Comparison of ENCODE assay signal across 15 mouse cellular contexts in the genomic region with DNA sequence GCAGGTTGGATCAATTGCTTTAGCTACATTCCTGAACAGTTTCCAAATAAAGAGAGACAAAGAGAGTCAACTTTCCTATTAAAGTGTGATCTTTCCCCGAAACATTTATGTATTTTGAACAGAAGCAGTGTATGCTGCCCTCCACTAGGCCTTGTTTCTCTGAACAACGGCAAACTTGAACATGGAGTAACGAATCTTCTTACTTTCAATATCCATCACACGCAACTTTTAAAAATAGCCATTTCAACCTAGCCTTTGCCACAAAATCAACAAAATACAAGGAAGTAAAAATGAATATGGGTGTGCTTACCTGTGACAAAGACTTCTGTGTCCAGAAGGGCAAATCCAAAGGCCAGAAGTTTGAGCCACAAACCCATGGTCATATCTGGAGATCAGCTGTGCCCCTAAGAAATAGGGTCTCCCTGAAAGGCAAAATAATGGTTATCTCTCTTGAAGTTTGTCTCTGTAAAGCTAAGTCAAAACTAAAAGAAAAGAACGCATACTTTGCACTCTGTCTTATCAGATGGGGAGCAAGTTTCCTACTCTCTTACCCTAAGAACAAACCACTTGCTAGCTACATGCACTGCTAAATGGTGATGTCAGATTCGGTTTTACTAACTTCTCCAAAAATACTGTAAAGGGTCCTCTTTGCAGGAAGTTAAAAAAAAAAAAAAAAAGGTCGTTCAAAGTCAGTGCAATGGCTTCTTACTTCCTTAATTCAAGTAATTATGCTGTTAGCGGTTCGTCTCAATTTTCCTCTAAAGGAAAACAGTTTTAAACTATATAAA. TPM values are rescaled to one million over a fixed set of nuclear protein-coding genes. Genes with fewer than 3 reads are reported as not detected.
DNase-seq lines count a peak whose midpoint lies in the region; ATAC-seq lines count a peak whose summit lies in the region.
"Had no signal": no experiment of that assay in that cellular context is flagged by ENCODE, and none has a peak within 500 bp of the region (broad histone marks: within the 10 kb centered on the region; RNA-seq: fewer than 3 reads in every experiment).

No protein-coding gene starts in this region.

- H3K4me1 ChIP-seq in heart, embryonic 16.5 days (ENCODE audit: control insufficient read depth, insufficient read depth, low read length), result no peaks in the 10 kb centered on the region
- no peaks in the 10 kb centered on the region for H3K4me1 ChIP-seq in brown adipose tissue, adult 24 weeks (ENCODE audit: control insufficient read depth, insufficient read depth, insufficient read length, low read length)
- peaks cover 18% of the 10 kb centered on the region for H3K4me1 ChIP-seq in megakaryocyte, embryonic 14.5 days
- H3K4me1 ChIP-seq in intestine, embryonic 16.5 days (ENCODE audit: control insufficient read depth, insufficient read depth, low read length), result no peaks in the 10 kb centered on the region
- H3K4me1 ChIP-seq: heart, embryonic 12.5 days; neural tube, embryonic 13.5 days had no signal

- no peaks in the 10 kb centered on the region for H3K36me3 ChIP-seq in heart, embryonic 16.5 days (ENCODE audit: control insufficient read depth, insufficient read depth)
- no peaks in the 10 kb centered on the region for H3K36me3 ChIP-seq in megakaryocyte, embryonic 14.5 days (replicated peaks; ENCODE audit: low read length)
- no peaks in the 10 kb centered on the region for H3K36me3 ChIP-seq in intestine, embryonic 16.5 days (ENCODE audit: control insufficient read depth, insufficient read depth, low read length)
- H3K36me3 ChIP-seq: heart, embryonic 12.5 days; neural tube, embryonic 13.5 days had no signal

- 0 out of 2 replicates have a peak overlapping the region, but pooled peaks have one; percentile 24 for H3K27ac ChIP-seq in heart, embryonic 16.5 days (ENCODE audit: low read length)
- H3K27ac ChIP-seq in brown adipose tissue, adult 24 weeks (replicated peaks; ENCODE audit: low read depth, low read length), result peak overlapping the region; percentile 56
- H3K27ac ChIP-seq in intestine, embryonic 16.5 days (ENCODE audit: low read length), result no peak overlapping the region
- H3K27ac ChIP-seq: left cerebral cortex, adult 2 months; neural tube, embryonic 13.5 days had no signal

- ATAC-seq in heart, embryonic 16.5 days (replicated peaks; ENCODE audit: extremely low read depth, insufficient read depth, low FRiP score), result no peak
- ATAC-seq in intestine, embryonic 16.5 days, result no peak
- ATAC-seq: forebrain, embryonic 16.5 days had no signal

- H3K27me3 ChIP-seq in heart, embryonic 16.5 days (ENCODE audit: control insufficient read depth, insufficient read depth, low read length), result no peaks in the 10 kb centered on the region
- no peaks in the 10 kb centered on the region for H3K27me3 ChIP-seq in megakaryocyte, embryonic 14.5 days (replicated peaks)
- H3K27me3 ChIP-seq in intestine, embryonic 16.5 days (replicated peaks; ENCODE audit: control insufficient read depth, insufficient read depth, low read length), result no peaks in the 10 kb centered on the region
- H3K27me3 ChIP-seq: heart, embryonic 12.5 days; neural tube, embryonic 13.5 days had no signal

- DNase-seq in heart, postnatal 36 days, result no peak
- peak; percentile 87 for DNase-seq in A20 (ENCODE audit: low read depth, low spot score)
- DNase-seq in yolk sac, embryonic 10.5 days (ENCODE audit: low spot score), result no peak
- DNase-seq in gastrocnemius, adult 18-20 months (ENCODE audit: low spot score), result no peak
- DNase-seq: cerebellum, adult 2 months; kidney, adult 2 months; right cerebral cortex, postnatal 14 days had no signal

- no peaks in the 10 kb centered on the region for H3K9me3 ChIP-seq in heart, embryonic 16.5 days (replicated peaks; ENCODE audit: control insufficient read depth, low read length)
- no peaks in the 10 kb centered on the region for H3K9me3 ChIP-seq in megakaryocyte, embryonic 14.5 days
- no peaks in the 10 kb centered on the region for H3K9me3 ChIP-seq in intestine, embryonic 16.5 days (ENCODE audit: control insufficient read depth, low read length)
- H3K9me3 ChIP-seq: heart, embryonic 12.5 days; neural tube, embryonic 13.5 days had no signal

- H3K4me3 ChIP-seq in heart, embryonic 16.5 days (ENCODE audit: low read length), result peak overlapping the region; percentile 40
- peak overlapping the region; percentile 47 for H3K4me3 ChIP-seq in brown adipose tissue, adult 24 weeks (ENCODE audit: insufficient read depth, low read depth, low read length)
- peak overlapping the region; percentile 89 for H3K4me3 ChIP-seq in megakaryocyte, embryonic 14.5 days (replicated peaks)
- no peak overlapping the region for H3K4me3 ChIP-seq in intestine, embryonic 16.5 days (ENCODE audit: low read length)
- H3K4me3 ChIP-seq: heart, embryonic 12.5 days; left cerebral cortex, adult 2 months; neural tube, embryonic 13.5 days had no signal

- no peak overlapping the region for H3K4me2 ChIP-seq in heart, embryonic 16.5 days (ENCODE audit: low read depth, low read length)
- no peak overlapping the region for H3K4me2 ChIP-seq in intestine, embryonic 16.5 days (ENCODE audit: low read depth, low read length)
- H3K4me2 ChIP-seq: heart, embryonic 12.5 days; neural tube, embryonic 13.5 days had no signal

- intact Hi-C loops in heart, postnatal 36 days (cut with DNase I), result no loop called here

- H3K9ac ChIP-seq in heart, embryonic 16.5 days (ENCODE audit: low read length), result peak overlapping the region; percentile 18; the same call in 1 of the 2 replicates
- no peak overlapping the region for H3K9ac ChIP-seq in intestine, embryonic 16.5 days (ENCODE audit: low read depth, low read length)
- H3K9ac ChIP-seq: heart, embryonic 12.5 days; neural tube, embryonic 13.5 days had no signal

- WGBS in heart, embryonic 16.5 days, result 74% methylated on average over 9 of the region's 9 CpGs
- WGBS in intestine, embryonic 16.5 days, result 81% methylated on average over 9 of the region's 9 CpGs

RNA-seq across cellular contexts. Expression of a gene that starts 0.6 kb away (rescaled TPM):
- 9.9 and 27.3 TPM in 2 replicates for polyA plus RNA-seq in heart, embryonic 16.5 days (2015; fragmentation: Nextera tagmentation; extraction: Ambion mirVana)
- total RNA-seq in heart, postnatal 36 days (2021), result 1 to 10 TPM; 4.6 to 7.5 TPM
- 4.7 and 6.1 TPM in 2 replicates for polyA plus RNA-seq in brown adipose tissue, adult 24 weeks (2012; ENCODE audit: insufficient read depth, insufficient read length, missing spikeins)
- 2.1 TPM in 1 of 2 replicates, not detected in the other for polyA plus RNA-seq in megakaryocyte, embryonic 14.5 days (2012; ENCODE audit: insufficient read depth, low replicate concordance)
- total RNA-seq in gastrocnemius, adult 18-20 months (2021), result 1 to 10 TPM in 1 of 2 experiments, under 1 TPM in 1; 0.62 to 1.4 TPM
- 4.8 and 5.1 TPM in 2 replicates for polyA plus RNA-seq in intestine, embryonic 16.5 days (2015; fragmentation: Nextera tagmentation; extraction: Ambion mirVana)
